Mouse (Mus musculus) kidney, postnatal 10 days (tissue): Measurements from ENCODE around the gene Tbrg1.

Source experiments
- DNase-seq: peaks from one replicate; pipeline ENCODE4 v3.0.0; 2021; ENCODE audit warnings: mixed read lengths

Tbrg1 gene

DNA sequence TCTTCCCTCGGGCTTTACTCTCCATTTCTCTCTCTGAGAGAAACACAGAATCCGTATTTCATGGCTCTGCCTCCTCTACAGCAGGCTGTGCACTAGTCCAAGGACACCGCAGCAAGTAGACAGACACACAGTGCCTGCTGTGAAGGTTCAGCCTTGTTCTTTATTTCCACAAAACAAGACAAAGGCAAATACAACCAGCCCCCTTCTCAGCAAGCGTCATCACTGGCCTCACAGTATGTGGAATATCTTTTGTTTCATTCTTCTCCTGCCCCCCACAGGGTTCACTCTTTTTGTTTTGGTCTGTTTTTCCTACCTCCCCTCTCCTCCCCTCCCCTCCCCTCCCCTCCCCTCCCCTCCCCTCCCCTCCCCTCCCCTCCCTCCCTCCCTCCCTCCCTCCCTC, 28.5 kb downstream of the Tbrg1 start:
- DNase-seq, result no peak

DNA sequence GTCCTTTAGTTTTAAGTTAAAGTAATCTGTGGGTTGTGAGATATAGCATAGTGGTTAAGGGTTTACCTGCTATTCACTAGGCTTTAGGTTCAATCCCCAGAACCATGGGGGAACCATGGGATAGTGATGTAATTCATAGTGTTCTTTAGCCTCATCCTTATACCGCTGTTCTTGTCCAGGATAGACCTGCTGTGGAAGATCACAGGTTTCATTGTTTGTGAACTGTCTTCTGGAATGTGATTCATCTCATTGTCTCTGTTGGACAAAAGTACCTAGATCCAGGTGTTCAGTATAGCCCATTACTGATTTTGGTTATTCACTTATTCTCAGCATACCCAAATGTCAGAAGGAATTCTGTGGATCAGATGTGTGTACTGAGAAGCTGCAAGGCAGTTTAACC, 29.8 kb downstream of the Tbrg1 start:
- DNase-seq, result no peak

DNA sequence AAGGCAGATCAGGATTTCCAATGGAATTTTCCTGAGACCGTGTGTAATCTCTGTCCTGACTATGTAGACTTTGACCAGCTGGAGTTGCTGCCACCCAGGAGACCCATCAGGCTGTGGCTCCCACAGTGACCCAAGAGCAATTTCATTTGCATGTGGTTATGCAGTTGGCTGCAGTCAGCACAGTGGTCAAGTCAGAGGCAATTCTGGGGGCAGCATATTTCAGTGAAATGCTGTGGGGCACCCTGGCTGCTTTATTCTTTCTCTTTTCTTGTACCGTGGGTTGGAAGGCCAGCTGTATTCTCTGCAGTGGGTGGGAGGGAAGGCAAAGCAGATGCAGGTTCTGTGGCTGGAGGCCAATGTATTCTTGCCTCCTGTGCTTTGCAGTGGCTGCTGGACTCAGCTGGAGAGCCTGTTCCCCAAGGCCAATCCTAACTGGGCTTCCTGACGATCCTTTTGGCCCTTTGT, 31.0 kb downstream of the Tbrg1 start:
- peak; percentile 30 for DNase-seq

DNA sequence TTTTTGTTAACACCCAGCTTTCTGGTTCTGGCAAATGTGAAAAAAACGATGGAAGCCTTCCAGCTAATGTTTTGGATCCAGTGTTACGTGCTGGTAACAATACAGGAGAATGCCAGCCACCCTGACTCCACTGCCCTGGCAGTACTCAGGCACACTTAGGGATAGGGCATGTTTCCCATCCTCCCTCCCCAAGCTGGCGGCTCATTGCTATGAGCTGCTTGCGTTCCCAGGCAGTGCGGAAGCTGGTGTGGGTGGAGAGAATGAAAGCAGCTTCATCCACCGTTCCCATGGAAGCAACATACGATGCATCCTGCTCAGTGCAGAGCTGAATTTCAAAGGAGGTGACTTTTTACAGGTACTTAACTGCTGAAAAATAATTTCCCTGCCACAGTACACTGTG, 31.5 kb downstream of the Tbrg1 start:
- peak; percentile 24 for DNase-seq

GRCm38 (mm10) chr9:37625129-37625528, 32.0 kb downstream of the Tbrg1 start:
- no peak for DNase-seq

DNA sequence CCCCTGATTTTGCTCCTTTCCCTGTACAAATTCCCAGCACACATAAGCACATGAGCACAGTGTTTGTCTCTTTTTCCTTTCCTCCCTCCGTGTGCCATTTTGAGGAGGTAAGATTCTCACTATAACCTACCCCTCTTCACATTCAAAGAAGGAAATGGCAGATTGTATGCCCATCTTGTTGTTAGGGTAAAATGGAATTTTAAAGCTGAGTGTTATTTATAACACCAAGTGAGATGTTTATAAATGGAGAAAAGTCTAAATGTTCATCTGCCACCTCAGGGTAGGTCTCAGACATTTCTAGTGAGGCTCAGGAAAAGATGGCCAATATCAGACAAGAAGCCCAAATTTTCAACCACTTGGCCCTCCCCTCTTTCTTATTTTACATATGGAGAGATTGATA, 32.6 kb downstream of the Tbrg1 start:
- no peak for DNase-seq

GRCm38 (mm10) chr9:37623981-37624380, 33.1 kb downstream of the Tbrg1 start:
- no peak for DNase-seq

DNA sequence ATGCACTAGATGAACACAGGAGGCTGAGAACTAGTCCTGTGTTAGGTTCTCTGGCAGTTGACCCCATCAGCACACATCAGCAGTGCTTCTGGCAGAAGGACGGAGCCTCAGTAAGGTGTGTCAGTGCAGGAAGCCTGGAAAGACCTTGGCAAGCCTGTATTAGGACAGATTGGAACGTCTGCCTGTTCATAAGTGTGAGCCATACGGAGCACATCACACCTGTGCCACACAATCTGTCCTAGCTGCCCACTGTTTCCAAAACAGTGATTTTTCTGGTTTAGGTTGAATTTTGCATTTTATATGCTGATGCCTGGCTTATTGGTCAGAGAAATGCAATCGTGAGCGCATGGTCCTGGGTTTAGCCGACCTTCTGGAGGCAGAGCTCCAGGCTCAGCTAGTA, 35.8 kb downstream of the Tbrg1 start:
- no peak for DNase-seq

DNA sequence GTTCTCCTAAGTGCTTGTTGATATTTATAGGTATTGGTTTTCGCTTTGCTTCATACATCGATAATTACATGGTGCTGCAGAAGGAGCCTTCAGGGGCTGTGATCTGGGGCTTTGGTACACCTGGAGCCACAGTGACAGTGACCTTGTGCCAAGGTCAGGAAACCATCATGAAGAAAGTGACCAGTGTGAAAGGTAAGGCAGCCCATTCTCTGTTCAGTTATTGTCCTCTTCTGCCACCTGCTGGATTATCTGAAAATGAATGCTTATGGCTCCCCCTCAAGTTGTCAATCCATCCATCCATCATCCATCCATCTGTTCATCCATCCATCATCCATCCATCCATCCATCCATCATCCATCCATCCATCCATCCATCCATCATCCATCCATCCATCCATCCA, 40.3 kb downstream of the Tbrg1 start:
- DNase-seq, result peak; percentile 38

GRCm38 (mm10) chr9:37615220-37615619, 41.9 kb downstream of the Tbrg1 start:
- no peak for DNase-seq

GRCm38 (mm10) chr9:37614316-37614715, 42.8 kb downstream of the Tbrg1 start:
- no peak for DNase-seq

DNA sequence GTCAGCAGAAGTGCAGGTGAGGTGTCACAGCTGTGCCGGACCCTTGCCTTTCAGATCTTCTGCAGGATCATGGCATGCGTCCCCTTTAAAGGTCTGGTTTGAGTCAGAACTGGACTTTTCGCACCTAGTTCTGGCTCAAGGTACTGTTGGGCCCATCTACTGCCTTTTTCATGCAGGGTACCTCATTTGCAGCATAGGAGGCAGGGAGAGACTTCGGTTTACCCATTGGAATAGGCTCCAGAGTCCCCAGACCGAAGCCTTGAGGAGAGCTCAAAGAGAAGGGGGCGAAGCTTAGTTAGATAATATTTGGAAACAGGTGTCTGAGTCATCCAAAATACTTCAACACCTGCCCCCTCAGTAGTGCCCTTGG, 43.2 kb downstream of the Tbrg1 start:
- DNase-seq, result no peak

GRCm38 (mm10) chr9:37613182-37613910, 43.8 kb downstream of the Tbrg1 start, which contains the start of gene Spa17:
TSS of gene Spa17 (minus strand) at chr9:37613722.
- DNase-seq, result peak; percentile 96

- DNase-seq, result no peak
These were observed 47.6 kb downstream of the Tbrg1 start for GRCm38 (mm10) chr9:37609558-37609957.

GRCm38 (mm10) chr9:37605089-37605488, 52.0 kb downstream of the Tbrg1 start:
- no peak for DNase-seq

- no peak for DNase-seq
These were observed 56.4 kb downstream of the Tbrg1 start for GRCm38 (mm10) chr9:37600538-37601205.
